Mouse (Mus musculus): ENCODE data around the gene Dnmt3l. TPM values are rescaled to one million over a fixed set of nuclear protein-coding genes. Genes with fewer than 3 reads are reported as not detected.

The Dnmt3l gene
- total and polyA plus RNA-seq, 3 experiments: 0.10 to 0.21 TPM; not detected in 1

- Histone ChIP-seq H3K27ac (no peak overlapping the region), H3K27me3 (ENCODE audit: control insufficient read depth, insufficient read depth, low read length) (no peaks in the 10 kb centered on the region), H3K4me1 (ENCODE audit: control insufficient read depth, insufficient read depth, low read length) (peaks cover 3% of the 10 kb centered on the region; the same call in 1 of the 2 replicates), H3K79me2 (replicated peaks; ENCODE audit: control insufficient read depth, insufficient read depth, low read length) (no peaks in the 10 kb centered on the region), H3K9ac (ENCODE audit: low read depth, low read length) (no peak overlapping the region), H3K4me3 (no peak overlapping the region), H3K36me3 (ENCODE audit: control insufficient read depth, insufficient read depth, low read length) (no peaks in the 10 kb centered on the region)
- TF ChIP-seq CTCF (IDR thresholded peaks at IDR 0.05) (no peak), EP300 (IDR thresholded peaks at IDR 0.05; ENCODE audit: insufficient read depth, low read depth, low read length) (no peak), POLR2A (IDR thresholded peaks at IDR 0.05; ENCODE audit: insufficient read depth, low read depth, low read length) (no peak)
- intact Hi-C loops (cut with DNase I): no loop called here
- WGBS: 75% methylated on average over 9 of the region's 9 CpGs
- DNase-seq: no peak
Observed at GRCm38 (mm10) chr10:78077862-78078261, 36.1 kb downstream of the Dnmt3l start.

- H3K4me3 ChIP-seq: no peak overlapping the region
- no peak overlapping the region for H3K9ac ChIP-seq (ENCODE audit: low read depth, low read length)
- DNase-seq: no peak
- no peaks in the 10 kb centered on the region for H3K27me3 ChIP-seq (ENCODE audit: control insufficient read depth, insufficient read depth, low read length)
- TF ChIP-seq CTCF (IDR thresholded peaks at IDR 0.05) (no peak), POLR2A (IDR thresholded peaks at IDR 0.05; ENCODE audit: insufficient read depth, low read depth, low read length) (no peak), EP300 (IDR thresholded peaks at IDR 0.05; ENCODE audit: insufficient read depth, low read depth, low read length) (no peak)
- 57% methylated on average over 5 of the region's 5 CpGs for WGBS
- H3K79me2 ChIP-seq (replicated peaks; ENCODE audit: control insufficient read depth, insufficient read depth, low read length): no peaks in the 10 kb centered on the region
- H3K36me3 ChIP-seq (ENCODE audit: control insufficient read depth, insufficient read depth, low read length): no peaks in the 10 kb centered on the region
- intact Hi-C loops (cut with DNase I): no loop called here
- H3K27ac ChIP-seq: no peak overlapping the region
- H3K4me1 ChIP-seq (ENCODE audit: control insufficient read depth, insufficient read depth, low read length): peaks cover 3% of the 10 kb centered on the region; the same call in 1 of the 2 replicates
Observed at GRCm38 (mm10) chr10:78078276-78078675, 36.5 kb downstream of the Dnmt3l start.

GRCm38 (mm10) chr10:78079955-78080591, 38.3 kb downstream of the Dnmt3l start:
- intact Hi-C loops (cut with DNase I): no loop called here

GRCm38 (mm10) chr10:78084073-78084472, 42.3 kb downstream of the Dnmt3l start:
- intact Hi-C loops (cut with DNase I): no loop called here
- Histone ChIP-seq H3K4me3 (no peak overlapping the region), H3K36me3 (ENCODE audit: control insufficient read depth, insufficient read depth, low read length) (no peaks in the 10 kb centered on the region), H3K27me3 (ENCODE audit: control insufficient read depth, insufficient read depth, low read length) (no peaks in the 10 kb centered on the region), H3K27ac (no peak overlapping the region), H3K79me2 (replicated peaks; ENCODE audit: control insufficient read depth, insufficient read depth, low read length) (no peaks in the 10 kb centered on the region), H3K9ac (ENCODE audit: low read depth, low read length) (no peak overlapping the region), H3K4me1 (ENCODE audit: control insufficient read depth, insufficient read depth, low read length) (peaks cover 4% of the 10 kb centered on the region)
- TF ChIP-seq CTCF (IDR thresholded peaks at IDR 0.05): no peak
- TF ChIP-seq EP300 (IDR thresholded peaks at IDR 0.05; ENCODE audit: insufficient read depth, low read depth, low read length): no peak
- TF ChIP-seq POLR2A (IDR thresholded peaks at IDR 0.05; ENCODE audit: insufficient read depth, low read depth, low read length): no peak
- DNase-seq: no peak
- WGBS: 37% methylated on average over 1 of the region's 1 CpGs

More at GRCm38 (mm10) chr10:78079955-78080591, 38.3 kb downstream of the Dnmt3l start:
- no peak overlapping the region for H3K4me3 ChIP-seq
- H3K4me1 ChIP-seq (ENCODE audit: control insufficient read depth, insufficient read depth, low read length): peaks cover 3% of the 10 kb centered on the region; the same call in 1 of the 2 replicates
- WGBS: 72% methylated on average over 4 of the region's 4 CpGs
- TF ChIP-seq POLR2A (IDR thresholded peaks at IDR 0.05; ENCODE audit: insufficient read depth, low read depth, low read length) (no peak), EP300 (IDR thresholded peaks at IDR 0.05; ENCODE audit: insufficient read depth, low read depth, low read length) (0 out of 2 replicates have a peak, but pooled peaks have one; percentile 7), CTCF (IDR thresholded peaks at IDR 0.05) (no peak)
- DNase-seq: peak; percentile 71 to 78
- H3K27me3 ChIP-seq (ENCODE audit: control insufficient read depth, insufficient read depth, low read length): no peaks in the 10 kb centered on the region
- no peaks in the 10 kb centered on the region for H3K36me3 ChIP-seq (ENCODE audit: control insufficient read depth, insufficient read depth, low read length)
- no peaks in the 10 kb centered on the region for H3K79me2 ChIP-seq (replicated peaks; ENCODE audit: control insufficient read depth, insufficient read depth, low read length)
- peak overlapping the region; percentile 38 for H3K27ac ChIP-seq
- H3K9ac ChIP-seq (ENCODE audit: low read depth, low read length): no peak overlapping the region

GRCm38 (mm10) chr10:78085711-78086110, 44.0 kb downstream of the Dnmt3l start:
- WGBS: 92% methylated on average over 6 of the region's 6 CpGs
- no peak for TF ChIP-seq POLR2A (IDR thresholded peaks at IDR 0.05; ENCODE audit: insufficient read depth, low read depth, low read length)
- Histone ChIP-seq H3K4me1 (ENCODE audit: control insufficient read depth, insufficient read depth, low read length) (peaks cover 3% of the 10 kb centered on the region), H3K27ac (no peak overlapping the region), H3K79me2 (replicated peaks; ENCODE audit: control insufficient read depth, insufficient read depth, low read length) (no peaks in the 10 kb centered on the region), H3K4me3 (no peak overlapping the region), H3K9ac (ENCODE audit: low read depth, low read length) (no peak overlapping the region), H3K27me3 (ENCODE audit: control insufficient read depth, insufficient read depth, low read length) (no peaks in the 10 kb centered on the region), H3K36me3 (ENCODE audit: control insufficient read depth, insufficient read depth, low read length) (no peaks in the 10 kb centered on the region)
- DNase-seq: no peak
- intact Hi-C loops (cut with DNase I): no loop called here

GRCm38 (mm10) chr10:78086444-78087061, 44.8 kb downstream of the Dnmt3l start:
- H3K27me3 ChIP-seq (ENCODE audit: control insufficient read depth, insufficient read depth, low read length): no peaks in the 10 kb centered on the region
- no peak overlapping the region for H3K9ac ChIP-seq (ENCODE audit: low read depth, low read length)
- H3K4me3 ChIP-seq: no peak overlapping the region
- WGBS: 35% methylated on average over 10 of the region's 10 CpGs
- intact Hi-C loops (cut with DNase I): no loop called here
- peak overlapping the region; percentile 42 for H3K27ac ChIP-seq
- H3K79me2 ChIP-seq (replicated peaks; ENCODE audit: control insufficient read depth, insufficient read depth, low read length): no peaks in the 10 kb centered on the region
- no peaks in the 10 kb centered on the region for H3K36me3 ChIP-seq (ENCODE audit: control insufficient read depth, insufficient read depth, low read length)
- peak in 1 of 2 experiments; percentile 61 for DNase-seq
- peaks cover 3% of the 10 kb centered on the region for H3K4me1 ChIP-seq (ENCODE audit: control insufficient read depth, insufficient read depth, low read length)
- no peak for TF ChIP-seq POLR2A (IDR thresholded peaks at IDR 0.05; ENCODE audit: insufficient read depth, low read depth, low read length)
- no peak for TF ChIP-seq EP300 (IDR thresholded peaks at IDR 0.05; ENCODE audit: insufficient read depth, low read depth, low read length)
